Mouse (Mus musculus) large intestine, adult 2 months (tissue): Measurements from ENCODE around the gene Sesn1. TPM values are rescaled to one million over a fixed set of nuclear protein-coding genes. Genes with fewer than 3 reads are reported as not detected.
"Not testable (repeated sequence)": the region's sequence is repeated elsewhere in the genome, so short reads cannot be mapped to it uniquely, and the experiment has no call there.

ENCODE experiments used
- DNase-seq: peaks from one replicate; pipeline ENCODE4 v3.0.0-alpha.2; 2012; ENCODE audit warnings: low read depth, low spot score
- WGBS: fragments of 180-500 bp; shearing (Covaris S2); methylation state at CpG from one replicate; pipeline ENCODE4 v1.1.7; 2018; 5-methylcytosine and 5-hydroxymethylcytosine counted together
- polyA plus RNA-seq: library from polyadenylated mRNA; depleted of rRNA; stranded (reverse); fragments of >200 nt; gene quantifications from 2 replicates; pipeline ENCODE4 v1.2.3, GENCODE M21; 2012

The Sesn1 gene
- polyA plus RNA-seq, 1 experiment: 32.4 TPM

DNA sequence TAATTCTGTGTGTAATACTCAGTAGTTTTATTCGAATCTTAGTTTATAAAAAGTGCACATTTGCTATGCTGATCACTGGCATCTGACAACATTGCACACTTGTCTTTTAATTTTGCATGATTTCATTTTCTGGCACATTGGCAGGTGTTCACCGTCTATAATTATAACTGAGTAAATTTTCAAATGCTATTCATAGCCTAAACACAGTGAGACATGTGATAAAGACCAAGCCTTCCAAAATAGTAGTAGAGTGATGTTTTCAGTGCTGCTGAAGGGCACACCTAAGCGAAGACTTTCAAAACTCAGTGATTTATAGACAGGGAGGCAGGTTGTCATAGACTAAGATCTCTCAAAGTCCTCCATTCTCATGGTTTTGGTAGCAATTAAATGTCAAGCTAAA lies 9.6 kb downstream of the Sesn1 start:
- WGBS: 76% methylated on average over 3 of the region's 3 CpGs
- DNase-seq: no peak

DNA sequence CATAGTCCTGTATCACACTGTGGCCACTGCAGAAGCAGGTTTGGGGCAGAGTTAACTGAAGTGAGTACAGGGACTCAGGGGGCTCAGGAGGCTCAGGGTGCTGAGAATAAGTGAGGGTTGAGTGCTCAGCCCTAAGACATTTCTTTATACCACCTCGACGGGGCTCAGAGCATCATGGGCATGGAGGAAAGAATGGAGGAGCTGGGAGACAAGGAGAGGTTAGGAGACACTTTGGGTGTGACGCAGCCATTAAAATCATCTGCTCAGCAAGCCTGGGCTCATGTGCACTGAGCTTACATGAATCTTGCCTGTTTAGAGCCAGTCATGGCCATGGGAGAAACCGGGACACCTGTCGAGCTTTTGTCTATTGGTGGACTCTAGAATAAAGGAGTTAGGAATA lies 10.7 kb downstream of the Sesn1 start:
- 96% methylated on average over 5 of the region's 5 CpGs for WGBS
- no peak for DNase-seq

DNA sequence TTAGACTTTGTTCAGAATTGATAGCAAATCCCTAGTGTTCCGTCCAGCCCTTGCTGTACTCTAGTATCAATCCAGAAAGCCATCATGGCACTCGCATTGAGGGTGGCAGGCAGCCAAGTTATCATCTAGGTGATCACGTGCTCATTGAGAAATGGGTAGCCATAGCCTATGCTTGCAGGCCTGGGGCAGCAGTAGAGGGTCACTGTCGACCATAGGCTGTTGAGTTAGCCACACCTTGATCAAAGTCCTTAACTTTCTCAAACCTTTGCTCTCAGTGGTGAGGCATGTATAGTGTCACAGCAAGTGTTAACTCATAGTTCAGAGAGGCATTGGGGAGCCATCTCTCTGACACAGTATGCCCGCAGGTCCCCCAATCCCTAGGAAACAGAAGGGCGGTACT lies 11.4 kb downstream of the Sesn1 start:
- WGBS: 70% methylated on average over 6 of the region's 6 CpGs
- DNase-seq: no peak

DNA sequence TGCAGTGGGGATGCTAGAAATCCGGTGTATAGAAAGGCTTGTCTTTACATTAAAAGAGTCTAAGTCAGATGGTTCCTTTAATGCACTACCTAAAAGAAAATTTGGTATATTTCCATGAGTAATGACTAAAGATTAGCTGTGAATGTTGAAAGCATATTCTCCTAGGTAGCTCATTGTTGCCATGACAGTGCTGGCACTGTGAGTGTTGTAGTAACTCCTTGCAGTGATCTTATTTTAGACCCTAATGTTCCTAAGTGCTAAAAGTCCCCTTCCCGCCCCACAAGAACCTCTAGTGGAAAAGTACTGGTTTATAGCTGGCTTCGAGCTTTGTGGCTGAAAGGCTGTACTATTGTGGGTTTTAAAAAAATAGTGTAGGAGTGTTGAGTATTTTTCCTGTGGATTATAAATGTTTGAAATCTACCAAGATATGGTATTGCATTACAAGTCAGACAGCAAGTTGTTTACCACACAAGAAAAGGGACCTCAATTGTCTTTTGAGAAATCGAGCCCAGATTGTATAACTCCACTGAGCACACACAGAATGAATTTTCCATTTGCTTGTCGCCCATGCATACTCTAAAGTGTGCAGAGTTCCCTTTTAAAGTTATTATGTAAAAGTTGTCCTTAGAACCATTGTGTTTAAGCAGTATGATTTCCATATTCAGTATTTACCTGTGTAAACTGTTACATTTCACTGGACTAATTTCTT lies 13.0 kb downstream of the Sesn1 start:
- no peak for DNase-seq
- WGBS: 68% methylated on average over 5 of the region's 5 CpGs

DNA sequence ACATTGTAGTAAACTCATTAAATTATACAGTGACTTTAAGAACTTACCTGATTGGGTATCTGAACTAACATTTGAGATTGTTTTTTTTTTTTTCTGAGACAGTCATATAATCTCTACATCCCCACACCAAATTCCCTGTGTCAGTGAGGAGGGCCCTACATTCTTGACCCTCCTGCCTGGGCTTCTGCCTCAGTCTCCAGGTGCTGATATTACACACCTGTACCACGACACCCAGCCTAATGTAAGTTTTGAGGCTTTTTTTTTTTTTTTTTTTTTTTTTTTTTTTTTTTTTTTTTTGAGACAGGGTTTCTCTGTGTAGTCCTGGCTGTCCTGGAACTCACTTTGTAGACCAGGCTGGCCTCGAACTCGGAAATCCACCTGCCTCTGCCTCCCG lies 13.5 kb downstream of the Sesn1 start:
- DNase-seq: not testable (repeated sequence)
- 91% methylated on average over 4 of the region's 4 CpGs for WGBS

DNA sequence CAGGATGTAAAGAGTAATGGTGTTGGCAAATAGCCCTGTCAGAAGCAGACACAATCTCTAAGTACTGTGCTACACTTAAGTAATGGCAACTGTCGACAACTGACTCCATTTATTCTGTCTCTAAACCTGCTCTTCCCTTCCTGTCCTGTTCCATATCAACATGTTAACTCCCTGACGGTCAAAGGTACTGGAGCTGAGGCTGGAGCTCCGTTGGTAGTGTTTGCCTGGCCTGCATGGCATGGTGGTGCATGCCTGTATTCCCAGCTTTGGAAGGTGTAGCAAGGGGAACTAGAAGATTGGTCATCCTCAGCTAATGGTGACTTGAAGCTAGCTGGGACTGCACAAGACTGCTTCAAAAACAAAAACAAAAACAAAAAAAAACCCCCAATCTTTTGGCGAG lies 14.2 kb downstream of the Sesn1 start:
- 82% methylated on average over 4 of the region's 4 CpGs for WGBS
- DNase-seq: no peak

DNA sequence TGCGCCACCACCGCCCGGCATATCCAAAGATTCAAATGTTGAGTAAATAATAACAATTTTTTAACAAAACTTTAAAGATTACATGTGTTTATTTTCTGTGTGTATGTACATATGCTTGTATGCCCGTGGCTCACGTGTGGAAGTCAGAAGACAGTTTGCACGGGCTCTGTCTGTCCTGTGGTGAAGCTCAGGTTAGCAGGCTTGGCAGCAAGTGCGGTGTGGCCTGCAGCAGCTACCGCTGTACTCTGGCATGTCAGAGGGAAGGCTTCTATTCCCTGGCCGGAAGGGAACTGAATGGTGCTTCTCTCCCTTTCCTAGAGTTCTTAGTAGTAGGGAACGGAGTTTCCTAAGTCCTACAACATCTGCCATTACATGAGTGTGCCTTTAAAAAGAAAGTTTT lies 15.3 kb downstream of the Sesn1 start:
- no peak for DNase-seq
- WGBS: 87% methylated on average over 10 of the region's 10 CpGs

DNA sequence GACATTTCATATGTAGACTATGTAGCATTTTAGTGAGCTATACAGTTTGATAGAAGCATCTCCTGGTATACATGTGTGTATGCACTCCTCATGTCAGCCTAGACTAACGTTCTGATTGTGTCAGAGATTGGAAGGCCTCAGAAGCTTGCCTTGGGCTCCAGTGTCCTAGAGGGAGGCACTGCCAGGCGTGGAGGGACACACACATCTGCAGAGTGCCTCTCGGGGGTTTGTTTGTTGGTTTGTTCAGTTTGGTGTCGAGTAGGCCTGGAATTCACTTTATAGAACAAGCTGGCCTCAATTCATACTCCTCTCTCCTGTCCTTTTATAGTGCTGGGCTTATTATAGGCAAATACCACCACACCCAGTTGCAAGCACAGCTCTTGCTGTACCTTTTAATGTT lies 16.3 kb downstream of the Sesn1 start:
- WGBS: 60% methylated on average over 4 of the region's 4 CpGs
- DNase-seq: no peak

DNA sequence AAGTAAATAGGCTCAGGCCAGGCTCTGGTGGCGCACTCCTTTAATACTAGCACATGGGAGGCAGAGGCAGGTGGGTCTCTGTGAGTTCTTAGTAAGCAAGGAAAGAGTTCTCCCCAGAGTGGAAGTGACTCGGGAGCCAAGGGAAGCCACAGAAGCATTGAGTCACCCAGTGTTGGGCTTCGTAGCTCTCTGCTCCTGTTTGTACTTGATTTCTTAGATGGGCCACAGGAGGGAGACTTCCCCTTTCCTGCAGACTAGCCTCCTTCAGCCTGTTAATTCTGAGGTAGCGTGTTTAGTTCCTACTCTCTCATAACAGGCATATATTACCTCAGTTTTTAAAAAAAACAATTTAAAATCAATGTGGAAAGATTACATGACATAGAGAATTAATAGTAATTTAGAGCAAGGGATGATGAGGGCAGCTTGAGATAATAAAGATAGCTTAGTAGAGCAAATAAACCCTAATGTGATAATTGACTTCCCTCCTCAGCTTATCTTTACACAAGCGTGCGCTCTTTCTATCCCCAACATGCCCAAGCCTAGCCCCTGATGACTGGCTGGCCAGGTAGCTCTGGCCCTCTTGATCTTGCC lies 16.9 kb downstream of the Sesn1 start:
- DNase-seq: no peak
- WGBS: 82% methylated on average over 6 of the region's 6 CpGs

DNA sequence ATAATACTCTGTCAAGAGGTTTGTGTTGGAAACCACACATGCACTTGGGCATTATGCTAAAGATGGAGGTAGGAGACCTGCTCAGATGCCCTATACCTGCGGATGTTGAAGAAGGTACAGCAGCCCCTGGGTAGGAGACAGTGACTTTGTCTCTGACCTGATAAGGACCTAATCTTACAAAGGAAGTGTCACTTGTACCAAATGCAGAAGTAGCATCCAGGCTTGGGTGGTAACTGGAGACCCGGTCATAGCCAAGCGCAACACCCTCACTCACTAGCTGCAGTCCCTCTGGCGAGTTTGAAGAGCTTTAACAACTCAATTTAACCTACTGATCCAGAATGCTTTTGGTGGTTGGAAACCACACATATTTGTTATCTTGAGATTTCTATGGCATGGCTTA lies 18.0 kb downstream of the Sesn1 start:
- DNase-seq: no peak
- 91% methylated on average over 4 of the region's 4 CpGs for WGBS

DNA sequence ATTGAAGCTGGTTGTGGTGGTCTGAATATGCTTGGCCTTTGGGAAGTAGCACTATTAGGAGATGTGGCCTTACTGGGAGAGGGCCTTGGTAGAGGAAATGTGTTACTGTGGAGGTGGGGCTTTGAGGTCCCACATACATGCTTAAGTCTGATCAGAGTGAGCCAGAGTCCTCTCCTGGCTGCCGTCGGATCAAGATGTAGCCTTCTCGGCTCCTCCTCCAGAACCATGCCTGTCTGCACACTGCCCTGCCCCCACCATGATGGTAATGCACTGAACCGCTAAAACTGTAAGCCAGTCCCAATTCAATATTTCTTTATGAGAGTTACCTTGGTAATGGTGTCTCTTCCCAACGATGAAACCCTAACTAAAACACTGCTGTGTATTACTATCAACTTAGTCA lies 19.5 kb downstream of the Sesn1 start:
- 87% methylated on average over 5 of the region's 5 CpGs for WGBS
- no peak for DNase-seq

DNA sequence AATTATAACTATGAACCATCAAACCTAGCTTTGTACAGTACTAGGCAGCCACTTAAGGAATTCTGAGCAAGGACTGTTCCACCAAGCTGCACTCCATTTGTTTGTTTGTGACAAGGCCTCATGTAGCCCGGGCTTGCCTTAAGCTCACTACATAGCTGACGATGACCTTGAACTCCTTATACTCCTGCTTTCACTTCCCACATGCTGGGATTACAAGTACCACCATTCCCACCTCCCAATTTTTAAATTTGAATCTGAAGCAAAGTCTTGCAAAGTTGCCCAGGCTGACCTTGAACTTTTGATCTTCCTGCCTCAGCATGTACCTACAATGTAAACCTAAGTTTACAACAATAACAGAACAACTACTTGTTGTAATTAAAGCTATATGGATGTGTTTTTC lies 20.2 kb downstream of the Sesn1 start:
- DNase-seq: no peak
- WGBS: 80% methylated on average over 2 of the region's 2 CpGs

DNA sequence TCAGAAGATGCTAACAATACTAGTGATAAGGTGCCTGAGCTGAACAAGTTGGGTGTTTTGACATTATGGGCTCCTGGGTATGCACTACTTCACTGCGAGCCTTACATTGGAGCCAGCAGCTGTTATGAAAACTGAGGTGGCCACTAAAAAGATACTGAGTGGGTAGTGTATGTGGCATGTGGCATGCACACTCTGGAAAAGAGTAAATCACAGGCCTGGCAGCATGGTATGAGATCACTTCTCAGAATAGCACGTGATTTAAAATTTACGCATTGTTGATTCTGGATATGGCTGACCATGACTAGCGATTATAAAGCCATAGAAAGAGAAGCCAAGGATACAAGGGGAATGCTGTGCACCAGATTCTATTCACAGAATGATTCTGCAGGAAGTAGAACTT lies 20.7 kb downstream of the Sesn1 start:
- 50% methylated on average over 4 of the region's 4 CpGs for WGBS
- DNase-seq: no peak

DNA sequence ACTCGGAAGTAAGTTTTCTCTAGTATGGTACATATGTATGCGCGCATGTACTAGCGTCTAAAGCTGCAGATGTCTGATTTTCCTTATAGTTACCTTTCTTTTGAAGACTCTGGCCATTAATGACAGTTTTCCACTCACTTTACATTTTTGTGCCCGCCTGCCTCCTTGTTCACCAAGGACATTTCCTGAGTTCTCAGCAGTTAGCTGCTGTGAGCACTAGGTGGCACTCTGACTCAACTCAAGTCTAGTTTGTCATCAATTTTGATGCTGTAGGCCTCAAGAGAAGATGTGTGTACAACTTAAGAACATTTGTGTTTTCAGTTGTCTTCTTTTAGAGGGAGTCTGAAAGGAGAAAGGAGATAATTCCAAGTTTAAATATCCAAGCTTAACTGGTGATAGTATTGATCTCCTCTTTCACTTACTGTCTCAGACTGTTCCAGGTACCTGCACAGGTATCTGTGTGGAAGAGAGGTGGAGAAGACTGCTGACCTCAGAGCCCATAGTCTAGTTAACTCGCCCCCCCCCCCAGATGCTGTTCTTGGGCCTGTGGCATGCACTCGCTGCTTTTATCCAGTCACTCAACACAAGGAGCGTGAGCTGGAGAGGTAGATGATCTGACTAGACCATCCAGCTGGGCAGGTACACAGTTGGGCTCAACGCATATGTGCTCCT lies 21.3 kb downstream of the Sesn1 start:
- 56% methylated on average over 9 of the region's 9 CpGs for WGBS
- DNase-seq: peak; percentile 38

DNA sequence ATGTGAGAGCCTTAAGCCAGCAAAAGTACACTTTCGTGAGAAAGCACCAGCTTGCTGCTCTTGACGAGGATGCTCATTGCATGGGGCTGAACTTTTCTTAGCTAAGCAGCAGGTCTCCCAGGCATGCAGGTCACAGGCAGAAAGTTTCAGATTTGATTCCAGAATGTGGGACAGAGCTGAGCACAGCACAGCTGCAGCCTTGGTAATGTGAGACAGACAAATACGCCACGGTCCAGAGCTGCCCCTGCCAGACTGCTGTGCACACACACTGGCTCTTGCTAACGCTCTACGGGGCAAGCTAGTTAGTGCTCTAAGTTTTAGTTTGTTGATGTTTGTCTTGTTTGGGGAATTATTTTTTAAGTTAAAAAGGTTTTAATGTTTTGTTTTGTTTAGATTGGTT lies 22.5 kb downstream of the Sesn1 start:
- 78% methylated on average over 6 of the region's 6 CpGs for WGBS
- no peak for DNase-seq

DNA sequence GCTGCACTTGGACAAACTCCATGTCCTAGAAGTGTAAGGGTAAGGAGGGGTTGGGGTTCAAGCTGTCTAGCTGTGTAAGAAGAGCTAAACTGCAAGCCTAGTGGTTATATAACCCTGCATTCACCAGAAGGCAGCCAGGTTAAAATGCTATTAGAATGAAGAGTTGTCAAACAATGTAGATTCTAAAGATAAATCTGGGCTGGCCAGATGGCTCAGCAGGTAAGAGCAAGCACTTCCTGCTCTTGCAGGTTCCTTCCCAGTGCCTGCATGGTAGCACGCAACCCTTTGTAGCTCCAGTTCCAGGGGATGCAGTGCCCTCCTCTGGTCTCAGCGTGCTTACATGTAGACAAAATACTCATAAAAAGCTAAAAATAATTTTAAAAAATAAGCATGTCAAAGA lies 24.4 kb downstream of the Sesn1 start:
- no peak for DNase-seq

DNA sequence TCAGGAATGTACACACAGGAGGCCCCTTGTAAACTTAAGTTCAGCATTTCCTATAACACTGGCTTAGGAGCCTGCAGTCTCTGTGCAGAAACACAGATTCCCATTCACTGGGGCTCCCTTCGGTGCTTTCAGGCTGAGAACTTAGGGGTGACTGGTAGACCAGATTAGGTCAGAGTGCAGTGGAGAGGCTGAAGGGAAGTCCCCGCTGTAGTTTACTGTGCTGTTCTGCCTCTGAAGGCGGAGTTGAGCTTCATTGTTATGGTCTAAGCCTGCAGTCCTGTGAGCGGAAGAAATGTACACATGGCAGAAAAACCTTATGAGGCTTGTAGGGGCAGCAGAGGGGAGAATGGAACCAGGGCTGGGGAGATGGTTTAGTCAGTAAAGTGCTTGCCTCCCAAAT lies 29.2 kb downstream of the Sesn1 start:
- 71% methylated on average over 4 of the region's 4 CpGs for WGBS
- DNase-seq: no peak

More for the DNA sequence above, 24.4 kb downstream of the Sesn1 start:
- WGBS: 79% methylated on average over 2 of the region's 2 CpGs

DNA sequence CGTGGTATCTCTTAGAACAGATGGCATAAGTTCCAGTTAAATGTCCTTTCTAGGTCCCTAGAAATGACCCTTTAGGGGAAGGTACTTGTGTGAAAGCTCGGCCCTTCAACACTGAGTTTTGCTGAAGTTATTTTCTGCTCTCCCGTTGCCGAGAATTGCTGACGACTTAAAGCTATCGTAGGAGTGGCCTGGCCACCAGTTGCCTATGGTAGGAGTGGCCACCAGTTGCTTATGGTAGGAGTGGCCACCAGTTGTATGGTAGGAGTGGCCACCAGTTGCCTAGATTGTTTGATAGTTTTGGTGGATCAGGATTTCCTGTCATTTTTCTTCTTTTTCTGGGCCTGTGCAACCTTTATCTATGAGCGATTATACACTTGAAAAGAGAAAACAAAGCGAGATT lies 38.0 kb downstream of the Sesn1 start:
- DNase-seq: no peak
- 95% methylated on average over 8 of the region's 8 CpGs for WGBS

DNA sequence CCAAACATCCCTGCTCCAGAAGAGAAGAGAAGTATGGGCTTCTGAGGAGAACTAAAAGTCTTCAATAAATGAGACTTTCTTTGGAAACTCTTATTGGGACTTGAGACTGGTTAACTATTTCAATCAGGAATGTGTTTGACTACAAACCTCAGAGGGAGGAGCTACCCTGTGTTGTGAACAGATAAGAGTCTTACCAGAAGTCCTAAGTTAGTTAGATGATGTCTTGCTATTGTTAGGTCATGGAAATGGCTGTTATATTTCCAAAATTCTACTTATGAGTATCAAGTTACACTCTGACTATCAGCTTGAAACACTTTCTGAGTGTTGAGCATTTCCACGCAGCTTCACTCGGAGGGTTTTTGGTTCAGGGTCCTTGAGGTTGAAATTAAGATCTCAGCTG lies 39.0 kb downstream of the Sesn1 start:
- WGBS: 97% methylated on average over 2 of the region's 2 CpGs
- no peak for DNase-seq

DNA sequence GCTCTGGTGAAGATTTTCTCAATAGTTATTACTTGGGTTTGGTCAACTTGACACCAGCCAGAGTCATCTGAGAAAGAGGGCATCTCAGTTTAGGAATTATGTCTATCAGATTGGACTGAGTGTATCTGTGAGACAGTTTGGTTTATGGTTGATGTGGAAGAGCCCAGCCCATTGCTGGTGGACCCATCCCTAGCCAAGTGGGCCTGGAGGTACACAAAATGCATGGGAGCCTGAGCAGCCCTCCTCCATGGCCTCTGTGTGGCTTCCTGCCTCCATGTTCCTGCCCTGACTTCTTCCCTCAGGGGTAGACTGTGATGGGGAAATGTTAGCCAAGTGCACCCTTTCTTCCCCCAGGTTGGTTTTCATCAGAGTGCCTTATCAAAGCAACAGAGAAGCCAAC lies 50.1 kb downstream of the Sesn1 start:
- no peak for DNase-seq

DNA sequence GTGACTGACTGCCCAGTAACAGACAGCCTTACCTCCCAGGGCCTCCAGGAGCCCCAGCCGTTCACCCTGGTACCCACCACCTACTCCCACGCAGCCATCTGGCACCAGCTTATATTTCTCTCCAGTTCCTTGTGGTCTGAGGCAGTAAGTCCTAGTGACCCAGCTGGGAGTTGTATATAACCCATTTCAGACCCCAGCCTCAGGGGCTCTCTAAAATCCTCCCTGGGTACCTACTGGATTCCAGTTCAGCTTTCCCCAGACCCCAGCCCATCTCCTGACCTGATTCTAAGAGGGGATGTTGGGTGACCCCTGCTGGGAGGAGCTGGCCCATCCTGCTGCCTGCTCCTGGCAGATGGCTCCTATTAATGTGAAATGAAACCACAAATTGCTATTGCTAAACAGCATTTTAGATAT lies 50.5 kb downstream of the Sesn1 start:
- 89% methylated on average over 2 of the region's 2 CpGs for WGBS

More for the DNA sequence above, 50.5 kb downstream of the Sesn1 start:
- DNase-seq: no peak
